8 mouse cellular contexts compared by ENCODE assay signal in genomic region chr8:121376116-121376950, GRCm38 (mm10).
DNase-seq lines count a peak whose midpoint lies in the region; ATAC-seq and TF ChIP-seq lines count a peak whose summit lies in the region.

No protein-coding gene starts in this region.

- ATAC-seq in lung, embryonic 14.5 days (ENCODE audit: insufficient read depth): peak; percentile 62
- no peak for ATAC-seq in forebrain, embryonic 15.5 days (replicated peaks)

- peak; percentile 23 to 51 for DNase-seq in cerebellum, adult 2 months
- no peak for DNase-seq in cerebellum, postnatal 4 days (ENCODE audit: low spot score in 2 of 2)
- peak; percentile 75 to 81 for DNase-seq in adrenal gland, adult 18-20 months (ENCODE audit: low spot score in 2 of 2)
- DNase-seq in gastrocnemius, postnatal 25 days: peak; percentile 81
- DNase-seq in kidney, adult 18-20 months: peak; percentile 79
- DNase-seq in lung, embryonic 14.5 days: peak; percentile 78
- DNase-seq in spleen, postnatal 10 days (ENCODE audit: low spot score in 2 of 2): no peak

- H3K4me1 ChIP-seq in cerebellum, adult 2 months (ENCODE audit: control insufficient read depth, insufficient read depth, low read length): no peaks in the 10 kb centered on the region
- H3K4me1 ChIP-seq in lung, embryonic 14.5 days (ENCODE audit: insufficient read depth): peaks cover 12% of the 10 kb centered on the region
- H3K4me1 ChIP-seq in forebrain, embryonic 15.5 days: peaks cover 7% of the 10 kb centered on the region; the same call in 1 of the 2 replicates

- H3K4me2 ChIP-seq in lung, embryonic 14.5 days: no peak overlapping the region
- H3K4me2 ChIP-seq in forebrain, embryonic 15.5 days (replicated peaks): no peak overlapping the region

- TF ChIP-seq CTCF in cerebellum, adult 2 months (IDR thresholded peaks at IDR 0.05; ENCODE audit: borderline replicate concordance, insufficient read depth, low read depth, low read length): no peak
- no peak for TF ChIP-seq CTCF in lung, embryonic 14.5 days (IDR thresholded peaks at IDR 0.05; ENCODE audit: low read depth)

- no peak overlapping the region for H3K9ac ChIP-seq in lung, embryonic 14.5 days
- H3K9ac ChIP-seq in forebrain, embryonic 15.5 days (replicated peaks): no peak overlapping the region

- H3K27me3 ChIP-seq in cerebellum, adult 2 months (ENCODE audit: control insufficient read depth, insufficient read depth, low read length): no peaks in the 10 kb centered on the region
- H3K27me3 ChIP-seq in lung, embryonic 14.5 days (ENCODE audit: insufficient read depth, low read length): no peaks in the 10 kb centered on the region
- no peaks in the 10 kb centered on the region for H3K27me3 ChIP-seq in forebrain, embryonic 15.5 days

- no peaks in the 10 kb centered on the region for H3K36me3 ChIP-seq in lung, embryonic 14.5 days (ENCODE audit: insufficient read depth)
- H3K36me3 ChIP-seq in forebrain, embryonic 15.5 days: no peaks in the 10 kb centered on the region

- no peak overlapping the region for H3K27ac ChIP-seq in cerebellum, adult 2 months (ENCODE audit: insufficient read depth, low read length)
- peak overlapping the region; percentile 43; the same call in 1 of the 2 replicates for H3K27ac ChIP-seq in lung, embryonic 14.5 days (ENCODE audit: low read depth)
- no peak overlapping the region for H3K27ac ChIP-seq in forebrain, embryonic 15.5 days (replicated peaks)

- H3K4me3 ChIP-seq in cerebellum, adult 2 months (replicated peaks; ENCODE audit: insufficient read depth, low read depth, low read length): no peak overlapping the region
- H3K4me3 ChIP-seq in lung, embryonic 14.5 days (ENCODE audit: low read depth, low read length): no peak overlapping the region
- no peak overlapping the region for H3K4me3 ChIP-seq in forebrain, embryonic 15.5 days

- no peak for TF ChIP-seq POLR2A in cerebellum, adult 2 months (IDR thresholded peaks at IDR 0.05; ENCODE audit: borderline replicate concordance, insufficient read depth, low read length)

- WGBS in cerebellum, adult 2 months: 61% methylated on average over 10 of the region's 10 CpGs
- WGBS in lung, embryonic 14.5 days: 50% methylated on average over 10 of the region's 10 CpGs
- WGBS in forebrain, embryonic 15.5 days: 81% methylated on average over 10 of the region's 10 CpGs

- no peaks in the 10 kb centered on the region for H3K9me3 ChIP-seq in lung, embryonic 14.5 days (ENCODE audit: low read depth, low read length)
- no peaks in the 10 kb centered on the region for H3K9me3 ChIP-seq in forebrain, embryonic 15.5 days

Comparison
In these comparisons a context has a peak if more than half of its experiments do, and no peak if none do; other contexts are left out.
1. DNase-seq: peak in cerebellum, adult 2 months (2 of 2), adrenal gland, adult 18-20 months (2 of 2), gastrocnemius, postnatal 25 days (single experiment), kidney, adult 18-20 months (single experiment) and lung, embryonic 14.5 days (single experiment); none in cerebellum, postnatal 4 days (0 of 2) and spleen, postnatal 10 days (0 of 2).